Mouse (Mus musculus): ENCODE results near the gene Slc25a22.

Gene Slc25a22

DNA sequence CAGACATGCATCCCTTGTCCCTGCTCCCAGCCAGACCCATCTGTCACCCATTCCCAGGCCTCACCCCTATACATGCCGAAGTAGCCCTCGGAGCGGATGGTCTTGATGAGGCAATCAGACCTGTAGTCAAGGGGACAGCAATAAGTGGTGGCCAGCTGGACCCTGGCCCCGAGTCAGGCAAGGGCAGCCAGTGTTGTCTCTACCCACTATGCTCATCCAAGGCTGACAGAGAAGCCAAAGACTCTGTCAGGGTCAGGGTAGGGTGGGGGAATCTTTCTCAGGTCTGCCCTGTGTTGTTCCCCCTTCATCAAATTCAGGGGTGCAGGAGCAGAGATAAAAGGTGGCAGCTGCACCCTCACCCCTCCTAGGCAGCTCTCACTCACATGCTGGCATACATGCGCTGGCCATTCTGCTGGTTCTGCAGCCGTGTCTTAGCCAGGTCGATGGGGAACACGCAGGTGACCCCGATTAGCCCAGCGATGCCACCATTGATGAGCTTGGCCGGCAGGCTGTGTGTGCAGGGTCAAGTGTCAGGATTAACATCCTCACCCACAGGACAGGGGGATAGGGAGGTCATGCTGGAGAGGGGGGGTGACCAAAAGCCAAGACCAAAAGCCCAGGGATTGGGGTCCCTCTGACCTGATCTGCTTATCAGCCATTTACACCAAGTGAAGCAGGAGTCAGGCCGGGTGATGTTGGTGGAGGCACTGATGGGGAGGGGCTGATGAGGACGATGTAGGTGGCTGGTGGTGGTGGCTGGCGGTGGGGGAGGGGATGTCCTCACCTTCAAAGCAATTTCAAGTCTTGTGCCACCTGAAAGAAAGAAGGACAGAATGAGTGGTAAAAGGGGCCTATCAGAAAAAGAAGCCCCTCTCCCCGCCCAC is 3.9 kb downstream of the Slc25a22 start:
- no peak for DNase-seq

DNA sequence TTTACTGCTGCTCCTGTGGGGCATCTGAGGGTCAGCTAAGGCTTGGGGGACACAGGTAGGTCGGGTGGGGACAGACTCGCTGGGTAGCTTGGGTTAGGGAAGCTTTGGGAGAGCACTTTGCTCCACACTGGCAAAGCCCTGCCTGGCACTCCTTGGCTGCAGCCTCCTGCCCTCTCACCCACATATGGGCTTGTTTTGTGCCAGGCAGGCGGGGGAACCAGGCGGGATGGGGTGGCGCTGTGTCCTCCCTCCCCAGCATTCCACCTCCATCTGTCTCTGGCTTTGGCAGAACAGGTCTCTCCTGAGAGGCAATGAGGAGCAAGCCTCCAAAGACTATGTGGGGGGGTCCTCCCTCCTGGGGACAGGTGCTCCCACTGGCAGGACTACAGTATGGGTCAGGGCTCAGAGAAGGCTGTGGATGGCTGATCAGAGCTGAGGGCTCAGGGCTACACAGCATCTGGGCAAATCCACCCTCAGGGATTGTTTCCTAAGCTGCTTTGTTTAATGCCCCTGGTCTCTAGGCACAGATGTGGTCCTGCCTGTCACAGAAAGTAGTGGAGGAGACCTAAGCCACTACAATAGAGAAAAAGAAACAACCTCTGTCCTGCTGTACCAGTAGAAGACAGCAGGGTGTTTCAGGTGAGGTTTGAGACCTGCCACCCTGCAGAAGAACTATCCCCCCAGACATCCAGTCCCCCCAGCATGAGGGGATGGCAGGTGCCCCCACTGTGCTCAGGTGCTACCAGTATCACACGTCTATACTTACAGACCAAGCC is 4.8 kb downstream of the Slc25a22 start:
- DNase-seq = peak; percentile 58

DNA sequence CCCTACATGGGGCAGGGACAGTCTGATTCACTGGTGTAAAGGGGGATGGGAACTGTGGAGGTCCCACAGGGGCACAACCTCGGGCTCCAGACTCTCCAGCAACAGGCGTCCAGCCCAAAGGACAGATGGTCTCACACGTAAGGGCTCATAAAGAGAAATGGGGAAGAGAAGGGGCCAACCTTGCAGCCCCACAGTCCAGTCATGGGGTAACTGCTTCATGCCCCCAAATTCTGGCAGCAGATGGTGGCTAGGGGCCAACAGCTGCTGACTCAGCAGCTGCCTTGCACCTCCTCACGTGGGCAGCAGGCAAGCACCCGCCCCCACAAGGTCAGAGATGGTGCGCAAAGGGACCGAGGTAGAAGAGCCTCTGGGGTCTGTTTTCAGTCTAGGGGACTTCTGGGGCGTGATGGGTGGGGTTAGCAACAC is 5.5 kb downstream of the Slc25a22 start:
- no peak for DNase-seq

DNA sequence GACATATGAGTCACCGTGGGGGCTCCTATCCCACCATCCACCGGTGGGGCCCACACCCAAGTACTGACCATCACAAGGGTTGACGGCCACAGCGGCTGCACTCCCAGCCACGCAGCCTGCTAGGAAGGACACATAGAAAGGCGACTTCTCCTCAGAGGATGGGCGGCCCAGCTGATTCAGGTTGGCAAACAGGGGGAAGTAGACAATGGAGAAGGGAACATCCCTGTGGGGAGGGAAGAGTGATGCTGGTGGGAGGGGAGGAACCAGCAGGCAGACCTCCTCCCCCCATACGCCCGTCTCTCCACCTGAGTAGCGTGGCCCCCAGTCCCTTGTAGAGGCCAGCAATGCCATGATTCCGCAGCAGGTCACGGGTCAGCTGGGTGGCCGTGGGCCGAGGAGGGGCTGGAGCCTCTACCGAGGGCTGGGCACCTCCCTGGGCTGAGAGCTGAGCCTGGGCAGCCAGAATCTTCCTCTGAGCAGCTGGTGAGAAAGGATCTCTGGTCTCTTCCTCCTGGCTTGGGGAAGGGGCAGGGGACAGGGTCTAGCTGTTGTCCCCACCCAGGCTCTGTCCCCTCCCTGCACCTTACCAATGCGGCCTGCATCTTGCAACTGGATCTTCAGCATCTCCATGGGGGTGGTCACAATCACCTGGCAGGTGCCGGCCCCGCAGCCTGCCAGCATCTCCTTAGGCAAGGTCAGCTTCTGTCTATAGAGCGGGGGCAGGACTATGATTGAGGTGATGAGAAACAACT is 6.1 kb downstream of the Slc25a22 start:
- no peak for DNase-seq

DNA sequence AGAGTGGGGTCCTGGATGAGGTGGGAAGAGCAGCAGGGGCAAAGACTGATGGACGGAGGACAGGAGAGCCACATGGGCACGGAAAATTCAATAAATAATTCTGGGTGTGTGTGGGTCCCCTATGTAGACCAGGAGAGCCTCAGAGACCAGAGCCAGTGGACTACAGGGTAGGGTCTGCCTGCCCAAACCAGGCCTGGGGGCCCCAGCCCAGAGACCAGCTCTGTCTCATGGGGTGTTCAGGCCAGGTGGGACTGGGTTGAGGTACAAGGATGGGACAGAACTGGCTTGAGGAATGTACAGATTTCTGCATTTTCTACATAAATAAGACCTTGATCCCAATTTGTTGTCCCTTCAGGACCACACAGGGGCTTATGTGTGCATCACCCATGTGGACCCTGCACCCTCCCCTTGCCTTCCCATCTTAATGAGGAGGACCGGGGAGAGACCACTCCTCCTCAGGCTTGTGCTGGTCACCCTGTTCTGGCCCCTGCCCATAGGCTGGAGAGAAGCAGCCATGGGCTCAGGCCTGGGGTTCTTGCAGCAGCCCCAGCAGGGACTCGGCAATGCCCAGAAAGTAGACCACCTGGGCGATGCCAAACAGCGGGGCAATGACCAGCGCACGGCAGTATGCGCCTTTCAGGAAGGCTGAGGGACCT is 7.0 kb downstream of the Slc25a22 start:
- DNase-seq = no peak

DNA sequence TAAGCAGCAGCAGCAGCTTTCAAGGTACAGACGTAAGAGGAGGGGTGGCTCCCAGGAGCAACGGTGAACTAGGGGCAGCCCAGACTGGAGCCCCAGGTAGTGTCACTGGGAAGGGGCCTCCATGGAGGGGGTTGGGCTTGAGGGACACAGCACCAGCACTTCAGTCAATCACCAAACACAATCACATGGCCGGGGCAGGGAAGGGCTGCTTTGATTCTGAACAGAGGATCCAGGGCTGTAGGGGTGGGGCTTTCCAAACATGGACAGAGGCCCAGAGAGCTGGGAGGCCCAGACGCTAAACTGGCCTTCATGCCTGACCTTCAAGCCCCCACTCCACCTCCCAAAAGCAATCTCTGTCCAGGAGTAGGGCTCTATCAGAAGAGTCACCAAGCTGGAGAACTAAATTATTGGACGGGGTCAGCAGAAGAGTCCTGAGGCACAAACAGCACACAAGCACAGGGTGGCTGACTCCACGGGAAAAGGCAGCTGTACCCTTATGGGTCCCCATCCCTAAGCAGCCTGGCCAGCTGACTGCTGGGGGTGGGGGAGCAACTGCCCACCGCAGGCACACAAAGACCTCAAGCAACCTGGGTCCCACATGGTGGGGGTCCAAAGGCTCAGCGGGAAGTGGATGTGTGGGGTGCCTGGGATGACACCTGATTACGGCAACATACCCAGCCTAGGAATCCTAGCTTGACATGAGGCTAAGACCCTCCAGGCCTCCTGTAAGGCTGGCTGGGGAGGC is 7.7 kb downstream of the Slc25a22 start:
- DNase-seq = no peak

DNA sequence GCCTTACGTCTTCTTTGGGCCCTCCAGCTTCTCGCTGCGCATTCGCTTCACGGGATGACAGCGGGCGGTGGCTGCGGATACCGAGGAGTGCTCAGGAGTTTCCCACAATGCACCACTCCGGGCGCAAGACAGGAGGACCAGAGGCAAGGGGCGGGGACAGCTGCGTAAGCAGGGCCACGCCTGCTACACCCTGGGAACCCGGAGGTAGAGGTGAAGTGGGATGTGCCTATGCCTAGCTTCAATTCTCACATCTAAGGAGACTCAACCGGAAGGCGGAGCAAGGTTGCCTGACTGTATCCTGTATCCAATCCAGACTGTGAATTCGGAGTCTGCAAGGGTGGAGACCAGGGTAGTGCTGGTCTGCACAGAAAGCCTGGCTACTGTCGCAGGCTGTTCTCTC is 8.4 kb downstream of the Slc25a22 start, which contains the start of gene Cend1:
Gene Cend1, minus strand, starts transcription at position 182 of the 400 bp plus-strand sequence.
- peak; percentile 78 for DNase-seq

DNA sequence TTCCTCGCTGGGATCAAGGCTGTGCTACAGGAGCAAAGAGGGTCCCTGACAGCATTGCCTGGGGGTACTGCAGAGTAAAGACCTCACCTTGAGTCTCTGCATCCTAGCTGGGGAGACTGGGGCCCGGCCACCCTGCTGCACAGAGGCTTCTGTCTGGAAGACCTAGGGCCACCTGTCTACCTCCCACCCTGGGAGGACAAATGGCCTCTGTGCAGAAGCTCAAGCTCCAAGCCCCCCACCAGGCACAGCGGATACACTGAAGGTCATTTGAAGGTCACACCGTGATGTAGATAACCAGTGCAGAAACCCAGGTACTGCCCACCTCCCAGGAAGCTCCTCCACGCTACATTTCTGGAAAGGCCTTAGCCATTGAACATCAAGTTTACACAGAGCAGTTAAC is 9.0 kb downstream of the Slc25a22 start:
- DNase-seq = no peak

DNA sequence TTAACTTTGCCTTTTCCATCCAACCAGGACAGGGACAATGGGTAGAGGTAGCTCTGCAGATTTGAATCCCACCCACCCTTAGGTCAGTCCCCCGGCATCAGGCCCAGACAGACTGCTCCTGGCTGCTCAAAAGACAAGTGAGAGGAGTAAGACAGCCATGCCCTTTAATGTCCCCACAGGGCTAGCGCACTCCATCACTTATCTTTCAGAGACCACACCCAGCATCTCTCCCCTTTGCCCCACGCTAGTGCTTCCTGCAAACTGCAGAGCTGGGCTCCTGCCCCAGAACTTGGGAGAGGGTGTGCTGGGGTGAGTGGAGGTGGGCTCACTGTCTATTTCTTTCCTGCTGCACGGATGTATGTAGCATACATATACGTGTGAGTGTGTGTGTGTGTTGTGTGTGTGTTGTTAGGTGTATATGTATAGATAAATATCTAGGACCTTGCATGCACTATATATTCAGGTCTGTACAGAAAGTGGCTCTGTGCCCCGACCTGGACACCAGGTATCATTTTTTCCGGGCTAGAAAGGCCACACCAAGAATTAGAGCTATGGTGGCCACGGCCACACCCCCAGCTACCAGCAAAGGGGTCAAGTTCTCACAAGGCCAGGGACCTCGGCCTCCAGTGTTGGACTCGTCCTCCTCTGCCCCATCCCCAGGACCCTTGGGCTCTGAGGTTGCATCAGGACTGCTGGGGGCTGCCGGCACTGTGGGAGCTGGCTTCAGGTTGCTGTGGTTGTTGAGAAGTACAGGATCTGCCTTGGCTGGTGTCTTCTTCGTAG is 10.6 kb downstream of the Slc25a22 start:
- DNase-seq = no peak

DNA sequence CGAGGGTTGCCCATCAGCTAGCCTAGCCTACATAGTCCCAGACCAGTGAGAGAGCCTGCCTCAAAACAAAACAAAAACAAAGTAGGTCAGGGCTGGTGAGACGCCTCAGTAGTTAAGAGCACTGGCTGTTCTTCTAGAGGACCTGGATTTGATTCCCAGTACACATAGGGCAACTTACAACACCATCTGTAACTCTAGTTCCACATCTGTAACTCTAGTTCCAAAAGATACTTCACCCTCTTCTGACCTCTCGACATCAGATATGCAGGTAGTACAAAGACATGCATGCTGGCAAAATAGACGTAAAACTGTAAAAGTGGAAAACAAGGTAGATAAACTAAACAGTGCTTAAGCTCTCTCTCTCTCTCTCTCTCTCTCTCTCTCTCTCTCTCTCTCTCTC is 13.9 kb downstream of the Slc25a22 start:
- DNase-seq = no peak

DNA sequence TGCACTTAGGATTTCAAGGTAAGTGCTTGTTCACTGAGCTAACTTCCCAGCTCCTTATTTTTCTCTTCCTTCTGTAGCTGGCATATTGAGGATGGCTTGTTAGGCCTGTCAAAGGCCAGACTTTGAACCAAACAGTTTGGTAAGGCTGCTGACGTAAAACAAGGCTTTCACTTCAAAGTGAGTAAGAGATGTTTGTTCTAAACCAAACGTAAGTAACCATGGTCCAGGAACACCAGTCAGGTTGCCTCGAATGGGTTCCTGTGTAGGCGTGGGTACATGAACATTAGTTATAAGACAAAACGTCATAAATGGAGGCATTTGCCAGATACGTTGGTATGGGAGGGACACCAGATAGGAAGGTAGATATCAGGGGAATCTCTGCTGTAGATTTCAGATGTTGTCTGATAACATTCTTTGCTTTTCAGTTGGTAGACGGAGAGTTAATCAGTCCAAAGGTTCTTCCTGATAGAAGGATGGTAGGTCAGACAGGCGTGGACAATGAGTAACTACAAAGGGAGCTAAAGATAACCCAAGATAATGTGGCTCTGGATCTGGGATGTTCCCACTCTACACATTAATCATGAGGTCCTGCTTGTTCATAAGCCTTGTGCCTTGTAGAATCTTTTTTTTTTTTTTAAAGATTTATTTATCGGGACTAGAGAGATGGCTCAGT is 17.5 kb downstream of the Slc25a22 start:
- DNase-seq = no peak

DNA sequence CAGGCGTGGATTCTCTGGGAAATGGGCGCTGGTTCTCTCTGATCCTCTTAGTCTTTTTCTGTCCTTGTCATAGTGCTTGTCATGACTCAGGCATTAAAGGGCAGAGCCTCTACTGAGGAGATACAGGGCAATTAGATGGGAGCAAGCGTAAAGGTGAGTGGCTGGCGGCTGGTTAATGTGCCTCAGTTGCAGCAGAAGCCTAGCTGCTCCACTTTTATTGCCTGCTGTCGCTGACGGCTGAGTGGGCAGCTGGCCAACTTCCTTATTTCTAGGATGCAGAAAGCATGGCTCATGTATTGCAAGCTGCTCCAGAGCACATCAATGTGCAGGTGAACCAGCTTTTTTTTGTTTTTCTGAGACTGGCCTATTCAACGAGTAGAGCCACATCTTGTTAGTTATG is 18.7 kb downstream of the Slc25a22 start:
- no peak for DNase-seq

DNA sequence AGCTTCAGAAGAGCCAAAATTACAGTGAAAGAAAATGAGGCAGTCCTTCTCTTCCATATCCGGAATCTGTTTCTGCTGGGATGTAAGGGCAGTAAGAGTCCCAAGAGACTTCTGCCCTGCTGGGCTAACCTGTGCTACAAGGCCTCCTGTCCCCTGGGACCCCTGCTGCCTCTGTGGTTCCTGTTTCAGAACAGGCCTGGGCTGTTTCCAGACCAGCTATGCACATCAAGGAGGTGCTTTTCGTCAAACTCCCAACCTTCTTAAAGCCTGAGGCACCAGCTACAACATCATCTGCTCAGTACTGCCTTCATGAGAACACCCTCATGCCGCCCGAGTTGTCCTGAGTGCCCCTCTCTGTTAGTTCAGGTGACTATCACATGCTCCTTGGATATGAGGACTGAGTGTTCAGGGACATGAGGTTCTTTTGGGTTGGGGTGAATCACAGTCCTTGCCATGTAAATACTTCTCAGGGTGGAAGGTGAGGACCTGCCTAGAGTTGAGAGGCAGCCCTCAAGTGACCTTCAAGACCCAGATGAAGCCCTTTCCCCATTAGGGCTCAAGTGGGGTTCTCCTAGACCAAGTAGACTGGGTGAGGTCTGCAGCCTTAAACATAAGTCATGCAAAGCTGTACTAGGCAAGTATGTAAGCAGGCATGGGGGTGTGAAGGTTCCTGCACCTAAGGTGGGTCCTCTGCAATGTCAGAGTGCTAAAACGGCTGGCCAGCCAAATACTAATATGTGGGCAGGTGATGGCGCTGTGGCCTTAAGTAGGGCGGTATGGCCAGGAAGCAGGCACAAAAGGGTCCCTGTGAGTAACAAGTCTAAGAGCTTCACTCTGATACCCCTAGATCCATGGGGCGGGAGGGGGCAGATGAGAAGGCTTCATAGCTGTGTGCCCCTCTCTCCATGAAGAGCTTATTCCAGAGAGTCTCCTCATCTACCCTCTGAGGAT is 19.7 kb downstream of the Slc25a22 start:
- DNase-seq = no peak

DNA sequence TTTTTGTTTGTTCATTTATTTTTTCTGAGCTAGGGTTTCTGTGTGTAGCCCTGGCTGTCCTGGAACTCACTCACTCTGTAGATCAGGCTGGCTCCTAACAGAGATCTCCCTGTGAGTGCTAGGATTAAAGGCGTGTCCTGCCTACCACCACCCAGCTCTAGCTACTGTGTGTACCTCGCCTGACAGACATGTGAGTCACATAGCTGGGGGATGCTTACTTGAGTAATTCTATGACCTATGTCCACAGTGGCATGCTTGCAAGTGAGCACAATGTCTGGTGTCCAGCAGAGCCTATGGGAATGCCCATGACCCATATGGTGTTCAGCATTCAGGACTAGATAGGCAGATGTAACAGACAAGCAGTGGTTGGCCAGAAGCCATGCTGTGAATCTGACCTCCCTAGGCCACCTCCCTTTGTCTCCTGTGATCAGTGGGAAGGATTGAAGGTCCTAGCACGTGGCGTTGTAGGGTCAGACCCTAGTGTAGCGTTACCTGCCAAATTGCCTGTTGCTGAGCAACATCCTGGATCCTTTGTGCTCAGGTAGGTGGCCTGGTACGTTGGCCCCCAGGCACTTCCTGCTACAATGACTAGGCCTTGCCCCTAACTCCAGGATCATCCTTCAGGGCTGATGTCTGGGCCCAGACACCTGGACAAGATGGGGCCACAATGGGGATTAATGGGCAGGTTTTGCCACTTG is 21.4 kb downstream of the Slc25a22 start:
- DNase-seq = no peak

DNA sequence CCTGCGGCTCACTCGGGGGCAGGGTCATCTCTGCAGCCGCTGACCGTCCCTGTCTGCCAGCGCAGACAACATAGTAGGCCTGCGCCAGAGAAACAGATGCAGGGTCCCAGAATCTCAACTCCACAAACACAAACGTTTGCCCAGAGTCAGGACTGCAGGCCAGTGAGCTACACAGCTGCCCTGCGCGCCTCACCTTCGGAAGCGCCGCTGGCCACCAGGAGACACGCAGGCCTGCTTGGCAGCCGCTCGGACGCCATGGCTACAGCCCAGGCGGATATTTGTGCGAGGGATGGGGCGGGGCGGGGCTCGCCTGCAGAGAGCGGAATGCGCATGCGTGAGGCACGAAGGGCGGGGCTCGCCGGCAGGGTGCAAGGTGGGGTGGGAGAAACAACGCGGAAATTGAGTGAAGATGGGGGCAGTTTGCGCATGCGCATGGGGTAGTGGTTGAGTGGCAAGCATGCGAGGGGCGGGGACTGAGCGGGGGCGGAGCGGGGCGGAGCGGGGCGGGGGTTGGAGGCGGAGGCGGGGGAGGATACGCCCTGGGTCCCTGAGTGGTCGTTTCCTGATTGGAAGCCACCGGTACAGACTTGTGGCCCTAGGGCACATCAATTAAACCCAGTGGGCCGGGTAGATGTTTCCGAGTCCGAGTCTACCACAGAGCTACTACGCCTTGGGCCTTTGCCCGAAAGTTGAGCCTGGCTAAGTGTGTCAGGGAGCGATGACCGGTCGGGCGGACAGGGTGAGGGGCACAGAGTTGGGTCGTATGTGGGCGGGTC is 23.7 kb downstream of the Slc25a22 start, which contains the start of gene Gatd1:
Gene Gatd1, minus strand, starts transcription at position 328 of the 776 bp plus-strand sequence.
- peak; percentile 99 for DNase-seq

DNA sequence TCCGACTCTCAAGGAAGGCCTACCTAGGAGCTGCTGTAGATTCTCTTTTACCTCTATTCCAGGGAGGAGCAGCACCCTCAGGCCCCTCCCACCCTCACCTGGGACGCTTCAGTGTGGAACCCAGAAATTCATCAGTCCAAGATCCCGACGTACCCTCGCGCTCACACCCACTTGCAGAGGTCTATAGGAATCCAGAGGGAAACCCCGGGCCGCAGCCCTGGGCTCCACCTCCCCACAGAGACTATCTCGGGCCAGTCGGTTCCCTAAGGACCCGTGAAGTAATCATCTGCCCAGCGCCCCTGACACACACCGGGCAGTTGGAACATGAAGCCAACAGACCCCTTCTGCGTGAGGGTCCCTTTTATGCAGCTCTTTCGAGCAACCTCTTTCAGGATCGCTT is 24.4 kb downstream of the Slc25a22 start:
- no peak for DNase-seq

DNA sequence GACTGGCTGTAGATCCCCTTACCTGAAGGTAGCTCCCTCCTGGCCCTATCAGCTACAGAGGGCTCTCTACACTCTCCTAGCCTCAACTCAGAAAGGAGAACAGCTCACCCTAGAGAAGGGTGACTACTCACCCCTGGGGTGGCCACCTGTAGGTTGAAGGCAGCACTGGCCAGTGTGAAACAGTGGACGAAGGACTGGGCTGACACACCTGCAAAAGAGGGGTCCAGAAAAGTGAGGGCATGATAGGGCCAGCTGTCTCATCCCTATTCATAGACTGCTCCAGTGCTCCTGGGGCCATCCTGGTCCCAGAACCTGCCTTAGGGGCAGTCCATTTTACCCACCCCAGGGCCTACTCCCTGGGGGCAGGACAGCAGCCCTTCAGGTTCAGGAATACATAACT is 26.0 kb downstream of the Slc25a22 start:
- no peak for DNase-seq

DNA sequence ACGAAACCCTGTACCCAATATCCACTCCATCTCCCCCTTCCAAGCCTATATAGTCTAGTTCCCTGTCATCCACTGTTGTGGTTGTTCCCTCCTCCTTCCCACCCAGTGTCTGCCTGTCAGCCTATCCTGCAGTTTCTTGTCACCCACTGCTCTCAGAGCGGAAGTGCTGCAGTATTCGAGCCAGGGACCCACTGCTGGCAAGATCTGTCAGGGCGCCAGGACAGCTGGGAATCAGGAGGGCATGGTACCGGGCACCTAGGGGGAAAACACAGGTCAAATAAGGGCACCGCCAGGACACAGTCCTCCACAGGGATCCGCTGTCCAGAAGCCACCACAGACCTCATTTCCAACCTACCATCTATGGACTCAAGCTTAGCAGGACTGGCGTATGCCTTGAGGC is 27.1 kb downstream of the Slc25a22 start:
- no peak for DNase-seq

Measured in retina, postnatal 1 day (tissue).